8 mouse cellular contexts compared by ENCODE assay signal in the genomic region with DNA sequence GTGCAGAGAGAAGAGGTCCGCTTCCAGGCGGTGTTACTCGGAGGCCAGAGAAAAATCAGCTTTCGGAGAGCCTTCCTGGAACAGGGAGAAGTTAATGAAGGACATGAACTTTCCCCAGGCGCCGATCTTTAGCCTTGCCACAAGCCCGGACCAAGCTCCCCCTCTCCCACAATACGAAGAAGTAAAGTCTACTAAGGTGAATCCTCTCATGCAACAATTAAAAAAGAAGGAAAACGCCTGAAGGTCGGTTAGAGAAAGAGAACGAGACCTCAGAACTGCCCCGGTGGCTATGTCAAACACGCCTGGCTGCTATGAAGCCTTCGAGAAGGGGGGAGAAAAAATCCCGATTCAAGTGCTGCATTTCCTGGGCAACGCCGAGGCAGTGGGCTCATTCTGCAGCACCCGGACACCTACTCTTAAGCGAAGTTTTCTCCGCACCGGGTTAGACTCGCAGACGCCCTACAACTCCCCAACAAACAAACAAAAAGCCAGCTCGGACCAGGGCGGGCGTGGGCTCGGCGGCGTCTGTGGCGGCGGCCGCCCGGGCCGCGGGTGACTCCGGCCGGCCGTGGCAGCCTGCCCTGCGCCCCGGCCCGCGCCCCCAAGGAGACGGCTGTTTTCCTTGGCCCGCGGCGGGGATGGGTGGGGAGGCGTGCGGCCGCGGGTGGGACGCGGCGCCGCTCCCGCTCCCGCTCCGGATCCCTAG. TPM values are rescaled to one million over a fixed set of nuclear protein-coding genes. Genes with fewer than 3 reads are reported as not detected.
DNase-seq lines count a peak whose midpoint lies in the region; ATAC-seq and TF ChIP-seq lines count a peak whose summit lies in the region.

No protein-coding gene starts in this region.

- H3K27ac ChIP-seq in gastrocnemius, adult 2 months = peak overlapping the region; percentile 96
- peak overlapping the region; percentile 99 for H3K27ac ChIP-seq in intestine, embryonic 16.5 days (ENCODE audit: low read length)

- H3K36me3 ChIP-seq in intestine, embryonic 16.5 days (ENCODE audit: control insufficient read depth, insufficient read depth, low read length) = no peaks in the 10 kb centered on the region

- intact Hi-C loops in gastrocnemius, adult 2 months (cut with DNase I) = loop anchor here (5.0 kb wide), 3 partner anchors 55 to 235 kb away; no protein-coding TSS in a partner anchor
- intact Hi-C loops in left cerebral cortex, postnatal 10 days (cut with DNase I) = loop anchor here (2.0 to 5.0 kb wide), 6 partner anchors 55 to 295 kb away; no protein-coding TSS in a partner anchor

- no peaks in the 10 kb centered on the region for H3K9me3 ChIP-seq in intestine, embryonic 16.5 days (ENCODE audit: control insufficient read depth, low read length)

- H3K4me1 ChIP-seq in intestine, embryonic 16.5 days (ENCODE audit: control insufficient read depth, insufficient read depth, low read length) = peaks cover 22% of the 10 kb centered on the region

- peak; percentile 16 to 44 for DNase-seq in layer of hippocampus, adult 18-20 months (ENCODE audit: low spot score in 2 of 2)
- no peak for DNase-seq in layer of hippocampus, postnatal 14 days (ENCODE audit: low spot score in 2 of 2)
- DNase-seq in brain, adult 2 months (ENCODE audit: low read depth, low spot score) = peak; percentile 62
- peak; percentile 65 for DNase-seq in gastrocnemius, adult 2 months
- DNase-seq in lung, adult 18-20 months = peak; percentile 26 to 39
- DNase-seq in retina, postnatal 1 day = peak; percentile 53
- no peak for DNase-seq in left cerebral cortex, postnatal 10 days (ENCODE audit: extremely low spot score in 1 of 2, low spot score in 2 of 2)

- H3K27me3 ChIP-seq in intestine, embryonic 16.5 days (replicated peaks; ENCODE audit: control insufficient read depth, insufficient read depth, low read length) = no peaks in the 10 kb centered on the region

- H3K4me2 ChIP-seq in intestine, embryonic 16.5 days (ENCODE audit: low read depth, low read length) = peak overlapping the region; percentile 76

- no peak for TF ChIP-seq CTCF in gastrocnemius, adult 2 months (IDR thresholded peaks at IDR 0.05)

- peak overlapping the region; percentile 85 for H3K4me3 ChIP-seq in gastrocnemius, adult 2 months
- peak overlapping the region; percentile 93 for H3K4me3 ChIP-seq in intestine, embryonic 16.5 days (ENCODE audit: low read length)

- H3K9ac ChIP-seq in intestine, embryonic 16.5 days (ENCODE audit: low read depth, low read length) = peak overlapping the region; percentile 98

- whole genome bisulfite sequencing in intestine, embryonic 16.5 days = under 1% methylated on average over 56 of the region's 57 CpGs

- ATAC-seq in intestine, embryonic 16.5 days = no peak; the same call in 1 of the 2 replicates

RNA-seq across cellular contexts. Expression of gene Arhgap21, which starts 0.9 kb away (rescaled TPM):
- 100 to 1,000 TPM; 320 to 367 TPM for total RNA-seq in layer of hippocampus, adult 18-20 months (2021)
- 100 to 1,000 TPM; 327 to 359 TPM for total RNA-seq in layer of hippocampus, postnatal 14 days (2021)
- total RNA-seq in gastrocnemius, adult 2 months (2021) = 10 to 100 TPM; 32.4 to 35.6 TPM
- polyA plus RNA-seq in intestine, embryonic 16.5 days (2015; fragmentation: Nextera tagmentation; extraction: Ambion mirVana) = 7.4 and 7.7 TPM in 2 replicates
- total RNA-seq in left cerebral cortex, postnatal 10 days (2021) = 100 to 1,000 TPM; 204 to 212 TPM

Comparison
In these comparisons a context has a peak if more than half of its experiments do, and no peak if none do; other contexts are left out.
1. DNase-seq: peak in layer of hippocampus, adult 18-20 months (2 of 2), brain, adult 2 months (single experiment), gastrocnemius, adult 2 months (single experiment), lung, adult 18-20 months (2 of 2) and retina, postnatal 1 day (single experiment); none in layer of hippocampus, postnatal 14 days (0 of 2) and left cerebral cortex, postnatal 10 days (0 of 2).
2. RNA of gene Arhgap21, which starts 0.9 kb away (total RNA-seq): 320 to 367 TPM in layer of hippocampus, adult 18-20 months, 327 to 359 TPM in layer of hippocampus, postnatal 14 days and 204 to 212 TPM in left cerebral cortex, postnatal 10 days; 32.4 to 35.6 TPM in gastrocnemius, adult 2 months; every median in the first group is over 4 times any median in the second.